ENCODE assay signal across 29 mouse cellular contexts in genomic region chr1:186979465-186979864, GRCm38 (mm10). TPM values are rescaled to one million over a fixed set of nuclear protein-coding genes. Genes with fewer than 3 reads are reported as not detected.
A peak's percentile ranks its signal among the peaks of the same experiment; 100 is the strongest.
DNase-seq lines count a peak whose midpoint lies in the region; ATAC-seq and TF ChIP-seq lines count a peak whose summit lies in the region.
"Had no signal": no experiment of that assay in that cellular context is flagged by ENCODE, and none has a peak within 500 bp of the region (broad histone marks: within the 10 kb centered on the region; RNA-seq: fewer than 3 reads in every experiment).

No protein-coding gene starts in this region.

- TF ChIP-seq POLR2A in brain, embryonic 14.5 days (IDR thresholded peaks at IDR 0.05; ENCODE audit: borderline replicate concordance, extremely low read depth, insufficient read depth, insufficient read length, poor library complexity, severe bottlenecking): no peak

- H3K27ac ChIP-seq in hindbrain, embryonic 14.5 days: no peak overlapping the region
- H3K27ac ChIP-seq in hindbrain, embryonic 11.5 days (ENCODE audit: low read depth, low read length): no peak overlapping the region
- H3K27ac ChIP-seq in midbrain, postnatal 0 days (ENCODE audit: low read depth, low read length): no peak overlapping the region
- H3K27ac ChIP-seq: limb, embryonic 10.5 days; neural tube, embryonic 12.5 days; stomach, postnatal 0 days had no signal

- no peak for TF ChIP-seq CTCF in brain, embryonic 14.5 days (IDR thresholded peaks at IDR 0.05; ENCODE audit: borderline replicate concordance, extremely low read depth, insufficient read depth, insufficient read length)
- TF ChIP-seq CTCF in midbrain, postnatal 0 days (IDR thresholded peaks at IDR 0.05): no peak

- no peaks in the 10 kb centered on the region for H3K9me3 ChIP-seq in hindbrain, embryonic 14.5 days (ENCODE audit: control insufficient read depth, low read length)
- no peaks in the 10 kb centered on the region for H3K9me3 ChIP-seq in hindbrain, embryonic 11.5 days (ENCODE audit: control insufficient read depth, low read length)
- no peaks in the 10 kb centered on the region for H3K9me3 ChIP-seq in midbrain, postnatal 0 days (ENCODE audit: low read length)
- H3K9me3 ChIP-seq: limb, embryonic 10.5 days; neural tube, embryonic 12.5 days had no signal

- ATAC-seq in hindbrain, embryonic 14.5 days (ENCODE audit: low FRiP score): no peak
- ATAC-seq in hindbrain, embryonic 11.5 days (ENCODE audit: low FRiP score): no peak
- ATAC-seq in midbrain, postnatal 0 days (ENCODE audit: low FRiP score): no peak
- ATAC-seq: CD4-positive, CD25-positive, alpha-beta regulatory T cell, adult 4 months had no signal

- no peak overlapping the region for H3K9ac ChIP-seq in hindbrain, embryonic 14.5 days
- H3K9ac ChIP-seq in hindbrain, embryonic 11.5 days (ENCODE audit: low read depth, low read length): no peak overlapping the region
- no peak overlapping the region for H3K9ac ChIP-seq in midbrain, postnatal 0 days (replicated peaks; ENCODE audit: low read length, poor library complexity, severe bottlenecking)
- H3K9ac ChIP-seq: neural tube, embryonic 12.5 days had no signal

- H3K27me3 ChIP-seq in hindbrain, embryonic 14.5 days (ENCODE audit: control insufficient read depth, insufficient read depth, low read length): no peaks in the 10 kb centered on the region
- no peaks in the 10 kb centered on the region for H3K27me3 ChIP-seq in hindbrain, embryonic 11.5 days (ENCODE audit: control insufficient read depth, insufficient read depth, low read length)
- no peaks in the 10 kb centered on the region for H3K27me3 ChIP-seq in midbrain, postnatal 0 days (ENCODE audit: insufficient read depth, low read length)
- H3K27me3 ChIP-seq: neural tube, embryonic 12.5 days had no signal

- 60% methylated on average over 8 of the region's 8 CpGs for WGBS in hindbrain, embryonic 14.5 days
- WGBS in hindbrain, embryonic 11.5 days: 71% methylated on average over 8 of the region's 8 CpGs
- WGBS in midbrain, postnatal 0 days: 78% methylated on average over 8 of the region's 8 CpGs

- intact Hi-C loops in gastrocnemius, postnatal 36 days (cut with DNase I): no loop called here

- no peak overlapping the region for H3K4me3 ChIP-seq in hindbrain, embryonic 14.5 days (replicated peaks; ENCODE audit: low read length)
- no peak overlapping the region for H3K4me3 ChIP-seq in hindbrain, embryonic 11.5 days (ENCODE audit: low read depth, low read length)
- H3K4me3 ChIP-seq in midbrain, postnatal 0 days (ENCODE audit: low read depth, low read length): no peak overlapping the region
- H3K4me3 ChIP-seq: limb, embryonic 10.5 days; neural tube, embryonic 12.5 days had no signal

- peaks cover 16% of the 10 kb centered on the region for H3K4me1 ChIP-seq in hindbrain, embryonic 14.5 days (replicated peaks; ENCODE audit: control insufficient read depth, insufficient read depth, low read length)
- no peaks in the 10 kb centered on the region for H3K4me1 ChIP-seq in hindbrain, embryonic 11.5 days (replicated peaks; ENCODE audit: control insufficient read depth, insufficient read depth, low read length)
- H3K4me1 ChIP-seq in midbrain, postnatal 0 days (ENCODE audit: insufficient read depth, low read length): no peaks in the 10 kb centered on the region
- H3K4me1 ChIP-seq: limb, embryonic 10.5 days; neural tube, embryonic 12.5 days had no signal

- peak; percentile 48 to 56 for DNase-seq in cerebellum, postnatal 10 days
- no peak for DNase-seq in cerebellum, adult 8-10 months
- DNase-seq in hindbrain, embryonic 14.5 days (ENCODE audit: low spot score): peak; percentile 38
- no peak for DNase-seq in hindbrain, embryonic 11.5 days (ENCODE audit: low spot score)
- peak; percentile 84 for DNase-seq in brain, embryonic 14.5 days (ENCODE audit: low read depth)
- DNase-seq in midbrain, postnatal 0 days (ENCODE audit: low spot score): peak; percentile 54
- DNase-seq in gastrocnemius, postnatal 36 days: no peak
- DNase-seq in right cerebral cortex, postnatal 4 days: no peak
- DNase-seq: adrenal gland, postnatal 14 days; cerebellum, adult 9-11 months; heart, postnatal 4 days; kidney, adult 9 months; kidney, postnatal 14 days; liver; lung, postnatal 4 days; thymus, adult 2 months had no signal

- H3K4me2 ChIP-seq in hindbrain, embryonic 14.5 days (replicated peaks): no peak overlapping the region
- H3K4me2 ChIP-seq in hindbrain, embryonic 11.5 days (replicated peaks; ENCODE audit: low read depth, low read length): no peak overlapping the region
- H3K4me2 ChIP-seq in midbrain, postnatal 0 days (ENCODE audit: low read depth, low read length, poor library complexity, severe bottlenecking): no peak overlapping the region
- H3K4me2 ChIP-seq: neural tube, embryonic 12.5 days had no signal

- no peaks in the 10 kb centered on the region for H3K36me3 ChIP-seq in hindbrain, embryonic 14.5 days (replicated peaks; ENCODE audit: control insufficient read depth, insufficient read depth)
- H3K36me3 ChIP-seq in hindbrain, embryonic 11.5 days (ENCODE audit: control insufficient read depth, insufficient read depth, low read length): no peaks in the 10 kb centered on the region
- no peaks in the 10 kb centered on the region for H3K36me3 ChIP-seq in midbrain, postnatal 0 days (ENCODE audit: insufficient read depth, low read length)
- H3K36me3 ChIP-seq: limb, embryonic 10.5 days; neural tube, embryonic 12.5 days had no signal

RNA-seq across cellular contexts. Expression of gene D1Pas1, which starts 12.2 kb away (rescaled TPM):
- polyA plus RNA-seq in hindbrain, embryonic 14.5 days (2014; fragmentation: Nextera tagmentation; extraction: Ambion mirVana): 0.22 and 0.28 TPM in 2 replicates
- 0.06 TPM in 1 of 2 replicates, not detected in the other for polyA plus RNA-seq in hindbrain, embryonic 11.5 days (2014; fragmentation: Nextera tagmentation; extraction: Ambion mirVana)
- polyA plus RNA-seq in brain, embryonic 14.5 days (2012; rRNA removed): 0.04 TPM in 1 of 2 replicates, not detected in the other
- total RNA-seq in midbrain, postnatal 0 days (2014; rRNA removed): not detected in 2 replicates
- 0.06 and 0.13 TPM in 2 replicates for polyA plus RNA-seq in midbrain, postnatal 0 days (2015; fragmentation: Nextera tagmentation; extraction: Ambion mirVana)
- total RNA-seq in gastrocnemius, postnatal 36 days (2021): not detected
- total RNA-seq: adrenal gland, postnatal 14 days; gastrocnemius, adult 18-20 months; gastrocnemius, postnatal 4 days; layer of hippocampus, adult 18-20 months; layer of hippocampus, postnatal 25 days; megakaryocyte-erythroid progenitor cell, adult 5-6 weeks had no signal
- polyA plus RNA-seq: CD4-positive, CD25-positive, alpha-beta regulatory T cell, adult 4 months; cortical plate, adult 2 months; embryonic facial prominence, embryonic 11.5 days; liver, embryonic 16.5 days; small intestine, adult 2 months; stomach, postnatal 0 days; thymus, adult 2 months had no signal

Comparison
In these comparisons a context has a peak if more than half of its experiments do, and no peak if none do; other contexts are left out.
1. DNase-seq: peak in cerebellum, postnatal 10 days (2 of 2), hindbrain, embryonic 14.5 days (single experiment), brain, embryonic 14.5 days (single experiment) and midbrain, postnatal 0 days (single experiment); none in cerebellum, adult 8-10 months (single experiment), hindbrain, embryonic 11.5 days (single experiment), gastrocnemius, postnatal 36 days (0 of 2) and right cerebral cortex, postnatal 4 days (single experiment).